Mouse (Mus musculus): ENCODE measurements at regions not wholly inside any gene's neighbourhood (a gene's known extent, or its start where the extent isn't known, plus 50 kb on each side); places are given as distances from the start of the nearest gene placed in this dataset.

DNA sequence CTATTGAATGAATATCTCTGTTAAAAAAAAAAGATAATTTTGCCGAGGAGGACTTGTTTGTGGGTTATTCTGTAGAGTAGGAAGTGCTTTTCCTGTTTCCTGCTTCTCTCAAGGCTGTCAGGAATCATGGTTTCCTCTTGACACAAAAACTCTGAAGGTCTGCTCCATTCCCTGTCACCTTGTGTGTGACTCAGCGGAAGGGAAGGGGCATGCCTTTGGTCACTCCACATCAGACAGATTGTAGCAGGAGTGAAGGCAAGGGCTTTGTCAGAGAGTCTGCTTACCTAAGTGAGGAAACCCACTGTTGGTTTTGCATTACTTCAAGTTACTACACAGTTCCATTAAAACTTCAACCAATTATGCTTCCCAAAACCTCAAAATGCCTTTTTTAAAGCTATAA lies 699.0 kb upstream of the Marcks start:
- H3K79me2 ChIP-seq (ENCODE audit: control insufficient read depth, insufficient read depth, low read length, poor library complexity) = no peaks in the 10 kb centered on the region
- no peak for DNase-seq (ENCODE audit: low read depth, low spot score)
- no peak overlapping the region for H3K9ac ChIP-seq (ENCODE audit: control insufficient read depth, low read depth, low read length, poor library complexity, severe bottlenecking)
- H3K36me3 ChIP-seq (ENCODE audit: control insufficient read depth in 1 of 2, insufficient read depth in 2 of 2, low read length in 2 of 2) = no peaks in the 10 kb centered on the region
- TF ChIP-seq RCOR1 (IDR thresholded peaks at IDR 0.05; ENCODE audit: low read depth, low read length) = no peak
- no peak for TF ChIP-seq HCFC1 (IDR thresholded peaks at IDR 0.05; ENCODE audit: low read depth, low read length)
- no peak for TF ChIP-seq GATA1 (IDR thresholded peaks at IDR 0.05; ENCODE audit: low read depth, low read length)
- no peak for TF ChIP-seq ZKSCAN1 (IDR thresholded peaks at IDR 0.05; ENCODE audit: low read depth, low read length)
- no peak for TF ChIP-seq RAD21 (IDR thresholded peaks at IDR 0.05; ENCODE audit: low read depth, low read length)
- no peak for TF ChIP-seq KAT2A (conservative IDR thresholded peaks at IDR 0.05; ENCODE audit: low read depth, low read length)
- TF ChIP-seq EP300 (IDR thresholded peaks at IDR 0.05; ENCODE audit: low read depth in 1 of 2, low read length in 2 of 2) = no peak
- no peak for TF ChIP-seq MYC (IDR thresholded peaks at IDR 0.05; ENCODE audit: low read depth, low read length)
- no peak for TF ChIP-seq MEF2A (IDR thresholded peaks at IDR 0.05; ENCODE audit: extremely low read depth, insufficient replicate concordance, low read depth, low read length, poor library complexity, severe bottlenecking)
- TF ChIP-seq ETS1 (IDR thresholded peaks at IDR 0.05; ENCODE audit: low read depth, low read length) = no peak
- TF ChIP-seq MAX (IDR thresholded peaks at IDR 0.05; ENCODE audit: low read length) = no peak
- no peaks in the 10 kb centered on the region for H3K9me3 ChIP-seq (replicated peaks; ENCODE audit: insufficient read depth, low read length)
- no peaks in the 10 kb centered on the region for H3K4me1 ChIP-seq (ENCODE audit: control insufficient read depth in 1 of 2, insufficient read depth in 2 of 2, low read length in 2 of 2)
- H3K27me3 ChIP-seq (ENCODE audit: control insufficient read depth in 1 of 2, insufficient read depth in 2 of 2, low read length in 2 of 2) = no peaks in the 10 kb centered on the region
- H3K4me3 ChIP-seq (ENCODE audit: control insufficient read depth in 1 of 2, insufficient read depth in 1 of 2, low read depth in 2 of 2, low read length in 2 of 2) = no peak overlapping the region
- no peak overlapping the region for H3K27ac ChIP-seq (ENCODE audit: control insufficient read depth, low read depth, low read length)

DNA sequence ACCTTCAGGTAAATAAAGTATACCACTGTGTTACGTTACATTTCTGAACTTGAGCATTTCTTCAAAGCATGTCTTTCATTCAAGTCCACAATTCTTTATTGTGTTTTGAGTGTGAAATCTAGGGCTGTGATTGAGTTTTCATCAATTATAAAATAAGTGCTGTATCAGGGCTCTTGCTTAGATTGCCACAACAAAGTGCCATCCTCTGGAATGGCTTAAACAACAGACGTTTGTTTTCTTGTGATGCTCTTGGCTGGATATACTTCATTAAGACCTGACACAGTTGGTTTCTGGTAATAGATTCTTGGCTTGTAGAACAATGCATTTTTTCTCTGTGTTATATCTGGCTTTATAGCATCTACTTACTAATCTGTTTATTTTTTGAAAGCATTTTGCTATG lies 674.3 kb upstream of the Marcks start:
- Histone ChIP-seq H3K27ac (ENCODE audit: control insufficient read depth, low read depth, low read length) (no peak overlapping the region), H3K4me1 (ENCODE audit: control insufficient read depth in 1 of 2, insufficient read depth in 2 of 2, low read length in 2 of 2) (no peaks in the 10 kb centered on the region), H3K79me2 (ENCODE audit: control insufficient read depth, insufficient read depth, low read length, poor library complexity) (no peaks in the 10 kb centered on the region), H3K27me3 (ENCODE audit: control insufficient read depth in 1 of 2, insufficient read depth in 2 of 2, low read length in 2 of 2) (no peaks in the 10 kb centered on the region), H3K36me3 (ENCODE audit: control insufficient read depth in 1 of 2, insufficient read depth in 2 of 2, low read length in 2 of 2) (no peaks in the 10 kb centered on the region), H3K9me3 (replicated peaks; ENCODE audit: insufficient read depth, low read length) (no peaks in the 10 kb centered on the region), H3K4me3 (ENCODE audit: control insufficient read depth in 1 of 2, insufficient read depth in 1 of 2, low read depth in 2 of 2, low read length in 2 of 2) (no peak overlapping the region), H3K9ac (ENCODE audit: control insufficient read depth, low read depth, low read length, poor library complexity, severe bottlenecking) (no peak overlapping the region)
- TF ChIP-seq RCOR1 (IDR thresholded peaks at IDR 0.05; ENCODE audit: low read depth, low read length) (no peak), EP300 (IDR thresholded peaks at IDR 0.05; ENCODE audit: low read depth in 1 of 2, low read length in 2 of 2) (no peak)
- DNase-seq (ENCODE audit: low read depth, low spot score) = no peak

- Histone ChIP-seq H3K9ac (ENCODE audit: control insufficient read depth, low read depth, low read length, poor library complexity, severe bottlenecking) (no peak overlapping the region), H3K4me3 (ENCODE audit: control insufficient read depth in 1 of 2, insufficient read depth in 1 of 2, low read depth in 2 of 2, low read length in 2 of 2) (no peak overlapping the region), H3K79me2 (ENCODE audit: control insufficient read depth, insufficient read depth, low read length, poor library complexity) (no peaks in the 10 kb centered on the region), H3K4me1 (ENCODE audit: control insufficient read depth in 1 of 2, insufficient read depth in 2 of 2, low read length in 2 of 2) (no peaks in the 10 kb centered on the region), H3K27ac (ENCODE audit: control insufficient read depth, low read depth, low read length) (no peak overlapping the region), H3K27me3 (ENCODE audit: control insufficient read depth in 1 of 2, insufficient read depth in 2 of 2, low read length in 2 of 2) (no peaks in the 10 kb centered on the region), H3K9me3 (replicated peaks; ENCODE audit: insufficient read depth, low read length) (no peaks in the 10 kb centered on the region), H3K36me3 (ENCODE audit: control insufficient read depth in 1 of 2, insufficient read depth in 2 of 2, low read length in 2 of 2) (no peaks in the 10 kb centered on the region)
- TF ChIP-seq POLR2A (IDR thresholded peaks at IDR 0.05; ENCODE audit: control insufficient read depth in 1 of 2, insufficient read depth in 1 of 2, low read depth in 1 of 2, low read length in 2 of 2, poor library complexity in 1 of 2) (no peak), KAT2A (conservative IDR thresholded peaks at IDR 0.05; ENCODE audit: low read depth, low read length) (no peak), USF1 (IDR thresholded peaks at IDR 0.05; ENCODE audit: low read depth, low read length) (no peak), MAFK (IDR thresholded peaks at IDR 0.05; ENCODE audit: borderline replicate concordance, low read depth, low read length) (no peak), ETS1 (IDR thresholded peaks at IDR 0.05; ENCODE audit: low read depth, low read length) (no peak), MYB (IDR thresholded peaks at IDR 0.05; ENCODE audit: low read depth, low read length) (no peak), MAZ (IDR thresholded peaks at IDR 0.05; ENCODE audit: low read depth, low read length) (no peak), MXI1 (IDR thresholded peaks at IDR 0.05; ENCODE audit: low read depth, low read length) (no peak), POLR2AphosphoS5 (IDR thresholded peaks at IDR 0.05; ENCODE audit: borderline replicate concordance, low read depth, low read length) (no peak), POLR2AphosphoS2 (IDR thresholded peaks at IDR 0.05; ENCODE audit: low read length) (no peak), ZNF384 (IDR thresholded peaks at IDR 0.05; ENCODE audit: low read depth, low read length) (no peak), HCFC1 (IDR thresholded peaks at IDR 0.05; ENCODE audit: low read depth, low read length) (no peak), CHD2 (IDR thresholded peaks at IDR 0.05; ENCODE audit: low read length) (no peak)
- no peak for DNase-seq (ENCODE audit: low read depth, low spot score)
These were observed 673.7 kb upstream of the Marcks start for GRCm38 (mm10) chr10:37812405-37812851.
